Mouse (Mus musculus) lung, embryonic 15.5 days (tissue): Measurements from ENCODE around the gene Rrp1b. TPM values are rescaled to one million over a fixed set of nuclear protein-coding genes. Genes with fewer than 3 reads are reported as not detected.
A peak's percentile ranks its signal among the peaks of the same experiment; 100 is the strongest.

ENCODE experiments used
- ATAC-seq: fragments of 200-750 bp; cut with Nextera tagmentation; 2 replicates; pipeline ENCODE4 v1.8.0; 2017; ENCODE audit warnings: moderate number of reproducible peaks, borderline replicate concordance; ENCODE audit not compliant: low FRiP score, low TSS enrichment; ENCODE audit errors: extremely low read depth
- H3K27ac ChIP-seq: fragments of 300-500 bp; sonication (generic); 2 replicates; pipeline ENCODE4 v1.5.1; 2015; ENCODE audit warnings: moderate library complexity, mild to moderate bottlenecking, inconsistent platforms
- H3K27me3 ChIP-seq: fragments of 300-500 bp; sonication (generic); 2 replicates; pipeline ENCODE4 v1.6.1; 2015; ENCODE audit warnings: inconsistent platforms
- H3K36me3 ChIP-seq: fragments of 300-500 bp; sonication (generic); 2 replicates; pipeline ENCODE4 v1.6.1; 2015; ENCODE audit warnings: inconsistent platforms
- H3K4me1 ChIP-seq: fragments of 300-500 bp; sonication (generic); 2 replicates; pipeline ENCODE4 v1.6.1; 2015; ENCODE audit warnings: inconsistent platforms
- H3K4me2 ChIP-seq: fragments of 300-500 bp; sonication (generic); 2 replicates; pipeline ENCODE4 v1.6.1; 2015; ENCODE audit warnings: inconsistent platforms, mild to moderate bottlenecking, moderate library complexity
- H3K4me3 ChIP-seq: fragments of 300-500 bp; sonication (generic); 2 replicates; pipeline ENCODE4 v1.5.1; 2015; ENCODE audit warnings: mild to moderate bottlenecking, inconsistent platforms
- H3K9ac ChIP-seq: fragments of 300-500 bp; sonication (generic); 2 replicates; pipeline ENCODE4 v1.6.1; 2015; ENCODE audit warnings: inconsistent platforms
- H3K9me3 ChIP-seq: fragments of 300-500 bp; sonication (generic); 2 replicates; pipeline ENCODE4 v1.6.1; 2016; ENCODE audit warnings: inconsistent platforms
- WGBS: fragments of 180-500 bp; shearing (Covaris S2); methylation state at CpG from one replicate; pipeline ENCODE4 v1.1.7; 2015; 5-methylcytosine and 5-hydroxymethylcytosine counted together
- polyA plus RNA-seq: library from polyadenylated mRNA; unstranded; fragments of >200 nt; fragmentation: Nextera tagmentation; extraction: Ambion mirVana; gene quantifications from 2 replicates; pipeline ENCODE4 v1.2.1, GENCODE M21; 2015

Rrp1b gene
- polyA plus RNA-seq, 1 experiment from 2014 or later, result 48.4 TPM

GRCm38 (mm10) chr17:32012254-32012653, 23.6 kb upstream of the Rrp1b start:
- Histone ChIP-seq H3K9me3 (no peaks in the 10 kb centered on the region), H3K27me3 (no peaks in the 10 kb centered on the region), H3K27ac (no peak overlapping the region), H3K36me3 (no peaks in the 10 kb centered on the region), H3K4me2 (no peak overlapping the region), H3K4me3 (no peak overlapping the region), H3K9ac (no peak overlapping the region), H3K4me1 (0 out of 2 replicates have a peak, but pooled peaks cover 9% of the 10 kb centered on the region)
- 38% methylated on average over 3 of the region's 3 CpGs for WGBS
- no peak for ATAC-seq

DNA sequence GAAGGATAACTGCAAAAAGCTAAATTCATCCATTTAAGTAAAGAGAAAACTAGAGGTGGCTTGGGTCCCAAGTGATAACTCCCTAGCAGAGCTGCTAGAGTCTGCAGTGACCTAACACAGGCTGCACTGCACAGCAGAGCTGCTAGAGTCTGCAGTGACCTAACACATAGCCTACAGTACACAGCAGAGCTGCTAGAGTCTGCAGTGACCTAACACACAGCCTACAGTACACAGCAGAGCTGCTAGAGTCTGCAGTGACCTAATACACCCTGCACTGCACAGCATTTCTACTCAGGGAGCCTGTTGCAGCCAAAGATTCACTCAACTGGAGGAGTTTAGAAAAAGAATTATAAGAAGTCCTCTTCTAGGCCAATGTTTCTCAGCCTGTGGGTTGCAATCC, 22.2 kb upstream of the Rrp1b start:
- ATAC-seq, result no peak
- Histone ChIP-seq H3K4me1 (0 out of 2 replicates have a peak, but pooled peaks cover 4% of the 10 kb centered on the region), H3K27ac (no peak overlapping the region)

GRCm38 (mm10) chr17:32016481-32016880, 19.4 kb upstream of the Rrp1b start:
- no peak overlapping the region for H3K27ac ChIP-seq
- ATAC-seq, result no peak
- 83% methylated on average over 8 of the region's 8 CpGs for WGBS
- H3K9me3 ChIP-seq, result no peaks in the 10 kb centered on the region
- no peak overlapping the region for H3K9ac ChIP-seq
- H3K4me3 ChIP-seq, result no peak overlapping the region
- H3K36me3 ChIP-seq, result no peaks in the 10 kb centered on the region
- no peaks in the 10 kb centered on the region for H3K27me3 ChIP-seq
- H3K4me1 ChIP-seq, result 0 out of 2 replicates have a peak, but pooled peaks cover 4% of the 10 kb centered on the region
- no peak overlapping the region for H3K4me2 ChIP-seq

More for the DNA sequence above, 22.2 kb upstream of the Rrp1b start:
- Histone ChIP-seq H3K9ac (no peak overlapping the region), H3K4me3 (no peak overlapping the region), H3K36me3 (no peaks in the 10 kb centered on the region), H3K4me2 (no peak overlapping the region), H3K9me3 (no peaks in the 10 kb centered on the region), H3K27me3 (no peaks in the 10 kb centered on the region)

- H3K4me2 ChIP-seq, result no peak overlapping the region
- no peaks in the 10 kb centered on the region for H3K36me3 ChIP-seq
- H3K9ac ChIP-seq, result no peak overlapping the region
- WGBS, result 68% methylated on average over 5 of the region's 5 CpGs
- H3K4me3 ChIP-seq, result no peak overlapping the region
- no peak overlapping the region for H3K27ac ChIP-seq
- H3K9me3 ChIP-seq, result no peaks in the 10 kb centered on the region
- peaks cover 10% of the 10 kb centered on the region; the same call in 1 of the 2 replicates for H3K4me1 ChIP-seq
- no peaks in the 10 kb centered on the region for H3K27me3 ChIP-seq
- no peak for ATAC-seq
Observed at GRCm38 (mm10) chr17:32018127-32018894, 17.6 kb upstream of the Rrp1b start.

GRCm38 (mm10) chr17:32021981-32022380, 13.9 kb upstream of the Rrp1b start:
- H3K9ac ChIP-seq, result no peak overlapping the region
- H3K9me3 ChIP-seq, result no peaks in the 10 kb centered on the region
- no peaks in the 10 kb centered on the region for H3K36me3 ChIP-seq
- 85% methylated on average over 3 of the region's 3 CpGs for whole genome bisulfite sequencing
- H3K27ac ChIP-seq, result no peak overlapping the region
- no peaks in the 10 kb centered on the region for H3K27me3 ChIP-seq
- ATAC-seq, result no peak
- H3K4me2 ChIP-seq, result no peak overlapping the region
- H3K4me3 ChIP-seq, result no peak overlapping the region
- H3K4me1 ChIP-seq, result peaks cover 21% of the 10 kb centered on the region; the same call in 1 of the 2 replicates

- Histone ChIP-seq H3K9ac (no peak overlapping the region), H3K4me1 (peaks cover 21% of the 10 kb centered on the region; the same call in 1 of the 2 replicates), H3K4me2 (no peak overlapping the region), H3K4me3 (no peak overlapping the region), H3K27ac (no peak overlapping the region), H3K9me3 (no peaks in the 10 kb centered on the region), H3K27me3 (no peaks in the 10 kb centered on the region), H3K36me3 (no peaks in the 10 kb centered on the region)
- WGBS, result 70% methylated on average over 6 of the region's 6 CpGs
- ATAC-seq, result no peak
Observed at GRCm38 (mm10) chr17:32022551-32022950, 13.3 kb upstream of the Rrp1b start.

DNA sequence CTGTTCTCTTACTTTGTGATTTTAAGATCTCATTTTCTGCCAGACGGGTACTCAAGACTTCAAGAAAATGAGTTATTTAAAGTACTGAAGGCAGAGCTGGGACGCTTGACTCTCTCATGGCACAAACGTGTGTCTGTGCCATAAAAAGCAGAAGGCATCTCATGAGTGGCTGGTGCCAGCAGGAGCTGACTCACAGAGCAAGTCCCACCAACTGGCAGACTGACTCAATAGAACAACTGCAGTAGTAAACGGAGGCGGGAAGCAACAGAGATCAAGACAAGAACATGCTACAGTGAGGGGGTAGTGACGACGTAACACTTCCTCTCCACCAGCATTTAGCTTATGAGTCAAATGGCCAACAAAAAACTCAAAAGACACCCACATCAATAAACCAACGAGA, 12.8 kb upstream of the Rrp1b start:
- ATAC-seq, result no peak
- WGBS, result 66% methylated on average over 8 of the region's 8 CpGs
- peaks cover 21% of the 10 kb centered on the region; the same call in 1 of the 2 replicates for H3K4me1 ChIP-seq
- no peaks in the 10 kb centered on the region for H3K27me3 ChIP-seq
- H3K4me2 ChIP-seq, result no peak overlapping the region
- H3K4me3 ChIP-seq, result no peak overlapping the region
- no peaks in the 10 kb centered on the region for H3K9me3 ChIP-seq
- no peaks in the 10 kb centered on the region for H3K36me3 ChIP-seq
- H3K9ac ChIP-seq, result no peak overlapping the region
- H3K27ac ChIP-seq, result no peak overlapping the region

DNA sequence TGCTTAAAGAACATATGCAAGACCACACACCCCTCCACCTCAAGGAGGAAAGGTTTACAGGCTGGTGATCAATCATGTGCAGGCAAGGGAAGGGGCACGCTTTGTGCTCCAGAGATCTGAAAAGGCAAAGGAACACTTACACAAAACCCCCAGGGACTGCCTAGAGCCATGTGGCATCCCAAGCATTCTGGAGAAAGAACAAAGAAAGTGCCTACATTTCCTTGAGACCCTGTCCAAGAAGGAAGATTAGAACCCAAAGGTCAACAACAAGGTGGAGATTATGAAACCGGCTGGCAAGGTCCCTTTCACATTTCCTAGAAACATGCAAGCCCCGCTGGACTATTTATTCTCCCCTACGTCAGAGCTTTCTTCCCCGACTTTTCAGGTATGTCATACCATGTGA, 11.2 kb upstream of the Rrp1b start:
- Histone ChIP-seq H3K4me3 (no peak overlapping the region), H3K4me2 (no peak overlapping the region), H3K4me1 (peaks cover 21% of the 10 kb centered on the region; the same call in 1 of the 2 replicates), H3K9ac (no peak overlapping the region), H3K9me3 (no peaks in the 10 kb centered on the region), H3K27me3 (no peaks in the 10 kb centered on the region), H3K27ac (peak overlapping the region; percentile 36; the same call in 1 of the 2 replicates), H3K36me3 (no peaks in the 10 kb centered on the region)
- 43% methylated on average over 5 of the region's 5 CpGs for WGBS
- no peak for ATAC-seq

- WGBS, result 5% methylated on average over 2 of the region's 2 CpGs
- Histone ChIP-seq H3K4me1 (peaks cover 21% of the 10 kb centered on the region; the same call in 1 of the 2 replicates), H3K9ac (no peak overlapping the region), H3K4me2 (no peak overlapping the region), H3K9me3 (no peaks in the 10 kb centered on the region), H3K4me3 (no peak overlapping the region), H3K27ac (0 out of 2 replicates have a peak overlapping the region, but pooled peaks have one; percentile 36), H3K36me3 (no peaks in the 10 kb centered on the region), H3K27me3 (no peaks in the 10 kb centered on the region)
- peak; percentile 64; the same call in 1 of the 2 replicates for ATAC-seq
Observed at GRCm38 (mm10) chr17:32025386-32025785, 10.5 kb upstream of the Rrp1b start.

DNA sequence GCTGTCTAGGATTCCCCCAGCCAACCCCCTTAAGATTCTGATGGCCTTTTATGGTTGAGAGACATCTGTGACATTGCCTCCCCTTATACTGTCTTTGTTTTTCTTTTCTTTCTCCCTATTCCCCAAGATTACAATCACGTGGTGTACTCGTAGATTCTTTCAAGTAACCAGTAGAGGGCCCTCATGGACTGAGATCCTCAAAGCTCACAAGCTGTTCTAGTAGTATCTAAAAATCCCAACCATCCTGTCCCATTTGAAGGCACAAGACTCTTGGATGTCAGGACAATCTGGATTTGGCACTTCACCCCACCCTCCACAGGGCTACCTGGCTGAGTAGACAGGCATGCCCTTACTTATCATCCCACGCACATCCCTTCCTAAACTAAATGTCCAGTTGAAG, 8.2 kb upstream of the Rrp1b start:
- ATAC-seq, result no peak

GRCm38 (mm10) chr17:32028301-32028700, 7.6 kb upstream of the Rrp1b start:
- WGBS, result 65% methylated on average over 3 of the region's 3 CpGs
- no peak for ATAC-seq
- H3K9me3 ChIP-seq, result no peaks in the 10 kb centered on the region
- no peak overlapping the region for H3K4me3 ChIP-seq
- no peak overlapping the region for H3K9ac ChIP-seq
- no peaks in the 10 kb centered on the region for H3K27me3 ChIP-seq
- H3K36me3 ChIP-seq, result no peaks in the 10 kb centered on the region
- H3K27ac ChIP-seq, result no peak overlapping the region
- H3K4me1 ChIP-seq, result peaks cover 15% of the 10 kb centered on the region; the same call in 1 of the 2 replicates
- H3K4me2 ChIP-seq, result no peak overlapping the region

More for the DNA sequence above, 8.2 kb upstream of the Rrp1b start:
- Histone ChIP-seq H3K4me1 (peaks cover 21% of the 10 kb centered on the region; the same call in 1 of the 2 replicates), H3K27ac (no peak overlapping the region), H3K4me2 (no peak overlapping the region), H3K36me3 (no peaks in the 10 kb centered on the region), H3K27me3 (no peaks in the 10 kb centered on the region), H3K9ac (no peak overlapping the region), H3K4me3 (no peak overlapping the region), H3K9me3 (no peaks in the 10 kb centered on the region)
- 27% methylated on average over 3 of the region's 3 CpGs for WGBS

GRCm38 (mm10) chr17:32031684-32032083, 4.2 kb upstream of the Rrp1b start:
- Histone ChIP-seq H3K36me3 (no peaks in the 10 kb centered on the region), H3K27ac (no peak overlapping the region)

More at GRCm38 (mm10) chr17:32031684-32032083, 4.2 kb upstream of the Rrp1b start:
- H3K9me3 ChIP-seq, result no peaks in the 10 kb centered on the region
- no peak overlapping the region for H3K9ac ChIP-seq
- H3K27me3 ChIP-seq, result no peaks in the 10 kb centered on the region
- WGBS, result 53% methylated on average over 7 of the region's 7 CpGs
- H3K4me2 ChIP-seq, result no peak overlapping the region
- H3K4me3 ChIP-seq, result no peak overlapping the region
- H3K4me1 ChIP-seq, result peaks cover 6% of the 10 kb centered on the region
- ATAC-seq, result no peak
